Mouse (Mus musculus) lung, postnatal 4 days (tissue): ENCODE data around the gene Nat8f7.
"Not testable (repeated sequence)": the region's sequence is repeated elsewhere in the genome, so short reads cannot be mapped to it uniquely, and the experiment has no call there.

ENCODE experiments used
- DNase-seq, 2 experiments: peaks; one replicate each; pipeline ENCODE4 v3.0.0; 2021

The Nat8f7 gene

DNA sequence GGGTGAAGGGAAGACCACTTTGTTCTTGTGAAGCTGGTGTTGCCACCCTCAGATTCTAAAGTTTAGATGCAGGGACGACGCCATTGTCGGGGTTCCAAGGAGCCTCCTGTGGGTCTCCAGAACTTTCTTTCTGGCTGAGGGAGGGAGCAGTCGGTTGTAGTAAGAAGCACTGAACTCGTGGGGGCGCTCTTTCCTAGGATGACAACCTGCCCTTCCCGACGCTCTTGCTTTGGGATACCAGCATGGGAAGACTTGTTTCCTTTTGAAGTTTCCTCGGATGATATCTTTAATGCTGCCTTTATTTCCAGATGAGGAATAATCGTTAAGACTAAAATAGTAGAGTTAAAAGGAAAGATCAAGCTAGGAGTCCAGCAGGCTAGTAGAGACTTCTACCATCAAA lies at the start of gene Nat8f7:
TSS of gene Nat8f7 (minus strand) at position 101 of the 400 bp plus-strand sequence.
- DNase-seq, result not testable (repeated sequence)

DNA sequence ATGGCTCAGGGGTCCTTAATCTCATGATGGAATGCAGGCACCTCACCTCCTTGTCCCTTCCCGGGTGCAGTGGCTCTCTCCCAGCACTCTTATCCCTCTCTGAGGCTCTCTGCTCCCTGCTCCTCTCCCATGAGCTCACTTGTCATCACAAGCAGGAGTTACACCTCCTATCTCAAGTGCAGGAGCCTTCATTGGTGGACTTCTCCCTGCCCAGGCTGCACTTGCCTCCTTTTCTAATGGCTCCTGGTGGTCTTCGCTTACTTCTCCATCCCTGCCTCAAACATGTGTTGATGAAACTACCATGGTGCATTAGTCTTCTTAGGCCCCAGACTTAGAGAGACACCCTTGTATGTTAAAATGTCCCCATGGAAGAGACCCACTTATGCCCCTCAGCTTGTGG lies 49.7 kb upstream of the Nat8f7 start:
- not testable (repeated sequence) for DNase-seq

DNA sequence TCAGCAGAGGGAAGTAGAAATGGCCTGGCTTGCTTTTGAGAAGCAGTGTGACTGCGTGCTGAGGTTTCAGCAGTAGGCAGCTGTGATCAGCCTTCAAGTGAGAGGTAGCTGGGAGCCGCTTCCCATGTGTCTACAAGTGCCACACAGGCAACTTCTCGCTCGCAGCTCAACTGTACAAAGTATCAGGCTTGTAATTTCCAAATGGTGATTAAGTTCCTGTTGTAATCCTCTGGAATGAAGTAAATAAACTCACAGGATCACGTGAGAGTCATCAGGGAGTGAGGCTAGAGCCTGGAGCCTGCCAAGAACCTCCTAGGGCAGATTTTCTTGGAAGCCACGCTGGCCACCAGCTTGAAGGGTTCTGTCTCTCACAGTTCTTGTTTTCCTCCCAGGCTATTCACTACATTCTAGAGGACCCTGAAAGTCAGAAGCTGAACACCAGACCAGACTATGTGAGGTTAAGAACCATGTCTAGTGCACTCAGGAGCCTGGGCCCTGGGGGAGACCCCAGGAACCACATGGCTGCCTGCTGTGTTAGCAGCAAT lies 42.8 kb upstream of the Nat8f7 start:
- peak in 1 of 2 experiments; percentile 52 for DNase-seq

DNA sequence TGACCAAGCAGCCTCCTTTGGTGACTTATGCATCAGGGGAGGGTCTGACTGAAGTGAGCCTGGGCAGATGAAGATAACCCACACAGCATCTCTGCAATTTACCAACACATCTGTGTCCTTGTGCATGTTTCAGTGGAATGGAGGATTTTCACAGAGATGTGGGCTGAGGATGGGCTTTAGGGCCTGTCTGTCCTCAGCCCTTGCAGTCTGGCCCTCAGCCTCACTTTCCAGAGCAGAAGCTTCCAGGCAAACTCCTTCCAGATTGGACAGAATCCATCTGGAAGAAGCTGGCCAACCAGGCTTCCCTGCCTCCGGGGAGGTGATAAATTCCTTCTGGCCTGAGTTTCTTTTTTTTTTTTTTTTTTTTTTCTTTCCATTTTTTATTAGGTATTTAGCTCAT lies 3.4 kb downstream of the Nat8f7 start:
- DNase-seq, result not testable (repeated sequence)

DNA sequence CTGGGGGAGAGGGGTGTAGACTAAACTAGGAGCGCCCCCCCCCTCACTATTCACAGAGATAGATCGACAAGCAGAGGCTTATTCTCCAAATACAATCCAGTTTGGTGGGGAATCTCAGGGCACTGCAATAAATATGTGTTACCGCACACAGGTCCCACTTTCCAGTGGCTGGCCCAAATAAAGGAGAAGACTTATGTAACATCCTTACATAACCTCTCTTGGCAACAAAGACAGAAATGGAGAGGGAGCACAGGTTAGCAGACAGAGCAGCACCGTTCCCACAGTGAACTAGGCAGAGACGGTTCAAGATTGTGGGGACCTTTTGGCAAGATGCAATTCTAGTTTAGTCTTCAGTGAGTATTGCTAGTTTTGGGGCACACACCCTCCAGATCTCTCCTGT lies 3.8 kb downstream of the Nat8f7 start:
- not testable (repeated sequence) for DNase-seq

DNA sequence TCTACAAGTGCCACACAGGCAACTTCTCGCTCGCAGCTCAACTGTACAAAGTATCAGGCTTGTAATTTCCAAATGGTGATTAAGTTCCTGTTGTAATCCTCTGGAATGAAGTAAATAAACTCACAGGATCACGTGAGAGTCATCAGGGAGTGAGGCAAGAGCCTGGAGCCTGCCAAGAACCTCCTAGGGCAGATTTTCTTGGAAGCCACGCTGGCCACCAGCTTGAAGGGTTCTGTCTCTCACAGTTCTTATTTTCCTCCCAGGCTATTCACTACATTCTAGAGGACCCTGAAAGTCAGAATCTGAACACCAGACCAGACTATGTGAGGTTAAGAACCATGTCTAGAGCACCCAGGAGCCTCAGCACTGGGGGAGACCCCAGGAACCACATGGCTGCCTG lies 11.1 kb downstream of the Nat8f7 start:
- DNase-seq, result peak; percentile 59 to 84
